ENCODE assay signal across 9 mouse cellular contexts in genomic region chr1:181923384-181923783, GRCm38 (mm10).
DNase-seq lines count a peak whose midpoint lies in the region; ATAC-seq and TF ChIP-seq lines count a peak whose summit lies in the region.
"Had no signal": no experiment of that assay in that cellular context is flagged by ENCODE, and none has a peak within 500 bp of the region (broad histone marks: within the 10 kb centered on the region; RNA-seq: fewer than 3 reads in every experiment).

No protein-coding gene starts in this region.

- H3ac ChIP-seq in myocyte (ENCODE audit: control insufficient read depth, insufficient read length): no peak overlapping the region

- no peak overlapping the region for H3K27ac ChIP-seq in gastrocnemius, adult 2 months

- ATAC-seq in megakaryocyte progenitor cell, adult 5-6 weeks (replicated peaks; ENCODE audit: poor library complexity): no peak
- ATAC-seq: Patski had no signal

- intact Hi-C loops in gastrocnemius, adult 2 months (cut with DNase I): no loop called here
- intact Hi-C loops in gastrocnemius, postnatal 36 days (cut with DNase I): no loop called here

- H3K27me3 ChIP-seq in myocyte (ENCODE audit: control insufficient read depth, insufficient read depth, insufficient read length): no peaks in the 10 kb centered on the region
- H3K27me3 ChIP-seq: Patski had no signal

- no peak for TF ChIP-seq CTCF in gastrocnemius, adult 2 months (IDR thresholded peaks at IDR 0.05)
- no peak for TF ChIP-seq CTCF in brain, embryonic 14.5 days (IDR thresholded peaks at IDR 0.05; ENCODE audit: borderline replicate concordance, extremely low read depth, insufficient read depth, insufficient read length)

- TF ChIP-seq POLR2A in brain, embryonic 14.5 days (IDR thresholded peaks at IDR 0.05; ENCODE audit: borderline replicate concordance, extremely low read depth, insufficient read depth, insufficient read length, poor library complexity, severe bottlenecking): no peak
- TF ChIP-seq POLR2A in myocyte (IDR thresholded peaks at IDR 0.05; ENCODE audit: insufficient read length, low read depth): no peak

- no peaks in the 10 kb centered on the region for H3K79me2 ChIP-seq in myocyte (ENCODE audit: control insufficient read depth, insufficient read depth)

- peak; percentile 32 for DNase-seq in gastrocnemius, adult 2 months
- no peak for DNase-seq in gastrocnemius, postnatal 36 days
- peak; percentile 83 for DNase-seq in brain, embryonic 14.5 days (ENCODE audit: low read depth)
- peak; percentile 26 to 28 for DNase-seq in heart, adult 9 months (ENCODE audit: low spot score in 2 of 2)
- peak; percentile 13 to 21 for DNase-seq in layer of hippocampus, postnatal 25 days (ENCODE audit: extremely low spot score in 1 of 2, low spot score in 1 of 2)
- no peak for DNase-seq in urinary bladder, postnatal 25 days (ENCODE audit: low spot score)

- H3K4me2 ChIP-seq in myocyte (ENCODE audit: low read depth): no peak overlapping the region

- H3K36me3 ChIP-seq in myocyte (ENCODE audit: control insufficient read depth, insufficient read depth): peaks cover 10% of the 10 kb centered on the region

- peak overlapping the region; percentile 26; the same call in 1 of the 2 replicates for H3K4me3 ChIP-seq in gastrocnemius, adult 2 months
- no peak overlapping the region for H3K4me3 ChIP-seq in myocyte

TF ChIP-seq in myocyte, 11 proteins besides CTCF, POLR2A, EP300 and RAD21:
- TF ChIP-seq TCF3 (IDR thresholded peaks at IDR 0.05; ENCODE audit: insufficient read length, low read depth) (no peak), MYOG (IDR thresholded peaks at IDR 0.05; ENCODE audit: control insufficient read depth in 1 of 3, insufficient read depth in 1 of 3, insufficient read length in 2 of 3, low read depth in 2 of 3) (peak in 1 of 3 experiments; percentile 44), TCF12 (IDR thresholded peaks at IDR 0.05; ENCODE audit: insufficient read depth, poor library complexity, severe bottlenecking) (no peak), SRF (IDR thresholded peaks at IDR 0.05; ENCODE audit: control insufficient read depth, insufficient read length, low read depth) (no peak), MAX (IDR thresholded peaks at IDR 0.05; ENCODE audit: low read depth) (no peak), USF1 (IDR thresholded peaks at IDR 0.05; ENCODE audit: low read depth) (no peak), REST (IDR thresholded peaks at IDR 0.05; ENCODE audit: insufficient read depth, insufficient read length) (no peak), POLR2AphosphoS2 (IDR thresholded peaks at IDR 0.05; ENCODE audit: insufficient read length, low read depth) (peak; percentile 41), E2F4 (IDR thresholded peaks at IDR 0.05; ENCODE audit: insufficient read depth) (no peak), CEBPB (IDR thresholded peaks at IDR 0.05; ENCODE audit: insufficient read depth, poor library complexity, severe bottlenecking) (no peak), MYOD1 (IDR thresholded peaks at IDR 0.05; ENCODE audit: control insufficient read depth in 1 of 3, insufficient read length in 2 of 3, low read depth in 2 of 3) (peak in 2 of 3 experiments; percentile 42 to 54)

Comparison
In these comparisons a context has a peak if more than half of its experiments do, and no peak if none do; other contexts are left out.
1. DNase-seq: peak in gastrocnemius, adult 2 months (single experiment), brain, embryonic 14.5 days (single experiment), heart, adult 9 months (2 of 2) and layer of hippocampus, postnatal 25 days (2 of 2); none in gastrocnemius, postnatal 36 days (0 of 2) and urinary bladder, postnatal 25 days (single experiment).